Mouse (Mus musculus): ENCODE results near the gene Naaladl1. TPM values are rescaled to one million over a fixed set of nuclear protein-coding genes. Genes with fewer than 3 reads are reported as not detected.

Gene Naaladl1
- polyA plus RNA-seq, 1 experiment from 2014 or later, result 0.46 TPM

- no peak for TF ChIP-seq CTCF (IDR thresholded peaks at IDR 0.05; ENCODE audit: low read depth)
- no peak for TF ChIP-seq EP300 (IDR thresholded peaks at IDR 0.05; ENCODE audit: low read depth)
- Histone ChIP-seq H3K4me1 (ENCODE audit: insufficient read depth) (peaks cover 42% of the 10 kb centered on the region), H3K4me3 (ENCODE audit: low read depth, low read length) (peak overlapping the region; percentile 89), H3K27me3 (ENCODE audit: insufficient read depth, low read length) (no peaks in the 10 kb centered on the region), H3K9me3 (ENCODE audit: low read length) (no peaks in the 10 kb centered on the region), H3K27ac (ENCODE audit: low read depth) (peak overlapping the region; percentile 98), H3K9ac (replicated peaks) (peak overlapping the region; percentile 97), H3K36me3 (replicated peaks; ENCODE audit: insufficient read depth, low read length) (peaks cover 10% of the 10 kb centered on the region; the same call in 1 of the 2 replicates), H3K4me2 (ENCODE audit: low read depth, low read length) (peak overlapping the region; percentile 94)
- peak; percentile 77 for DNase-seq
- WGBS (ENCODE audit: insufficient replicate concordance), result under 1% methylated on average over 44 of the region's 44 CpGs
- peak; percentile 40 for ATAC-seq
Measured at GRCm38 (mm10) chr19:6061641-6062302, 43.8 kb upstream of the Naaladl1 start.

GRCm38 (mm10) chr19:6062418-6062817 lies 43.2 kb upstream of the Naaladl1 start:
- 35% methylated on average over 5 of the region's 5 CpGs for WGBS (ENCODE audit: insufficient replicate concordance)

GRCm38 (mm10) chr19:6063081-6063480 lies 42.5 kb upstream of the Naaladl1 start:
- peaks cover 52% of the 10 kb centered on the region for H3K4me1 ChIP-seq (ENCODE audit: insufficient read depth)
- 87% methylated on average over 6 of the region's 6 CpGs for WGBS (ENCODE audit: insufficient replicate concordance)
- H3K4me2 ChIP-seq (ENCODE audit: low read depth, low read length), result peak overlapping the region; percentile 94
- DNase-seq, result no peak
- H3K36me3 ChIP-seq (replicated peaks; ENCODE audit: insufficient read depth, low read length), result peaks cover 10% of the 10 kb centered on the region; the same call in 1 of the 2 replicates
- TF ChIP-seq EP300 (IDR thresholded peaks at IDR 0.05; ENCODE audit: low read depth) (no peak), CTCF (IDR thresholded peaks at IDR 0.05; ENCODE audit: low read depth) (no peak)
- no peak for ATAC-seq
- peak overlapping the region; percentile 98 for H3K27ac ChIP-seq (ENCODE audit: low read depth)
- no peak overlapping the region for H3K4me3 ChIP-seq (ENCODE audit: low read depth, low read length)
- no peaks in the 10 kb centered on the region for H3K9me3 ChIP-seq (ENCODE audit: low read length)
- peak overlapping the region; percentile 97; the same call in 1 of the 2 replicates for H3K9ac ChIP-seq (replicated peaks)
- no peaks in the 10 kb centered on the region for H3K27me3 ChIP-seq (ENCODE audit: insufficient read depth, low read length)

More at GRCm38 (mm10) chr19:6062418-6062817, 43.2 kb upstream of the Naaladl1 start:
- peaks cover 46% of the 10 kb centered on the region for H3K4me1 ChIP-seq (ENCODE audit: insufficient read depth)
- H3K9me3 ChIP-seq (ENCODE audit: low read length), result no peaks in the 10 kb centered on the region
- peak overlapping the region; percentile 89 for H3K4me3 ChIP-seq (ENCODE audit: low read depth, low read length)
- peak overlapping the region; percentile 97 for H3K9ac ChIP-seq (replicated peaks)
- peak overlapping the region; percentile 98 for H3K27ac ChIP-seq (ENCODE audit: low read depth)
- ATAC-seq (peak; percentile 7; the same call in 1 of the 2 replicates), DNase-seq (no peak)
- H3K27me3 ChIP-seq (ENCODE audit: insufficient read depth, low read length), result no peaks in the 10 kb centered on the region
- H3K4me2 ChIP-seq (ENCODE audit: low read depth, low read length), result peak overlapping the region; percentile 94
- TF ChIP-seq EP300 (IDR thresholded peaks at IDR 0.05; ENCODE audit: low read depth) (no peak), CTCF (IDR thresholded peaks at IDR 0.05; ENCODE audit: low read depth) (no peak)
- H3K36me3 ChIP-seq (replicated peaks; ENCODE audit: insufficient read depth, low read length), result peaks cover 10% of the 10 kb centered on the region; the same call in 1 of the 2 replicates

GRCm38 (mm10) chr19:6066571-6066970 lies 39.0 kb upstream of the Naaladl1 start:
- peak overlapping the region; percentile 68 for H3K9ac ChIP-seq (replicated peaks)
- H3K4me2 ChIP-seq (ENCODE audit: low read depth, low read length), result peak overlapping the region; percentile 96
- peak overlapping the region; percentile 86; the same call in 1 of the 2 replicates for H3K27ac ChIP-seq (ENCODE audit: low read depth)
- ATAC-seq, result no peak
- no peaks in the 10 kb centered on the region for H3K9me3 ChIP-seq (ENCODE audit: low read length)
- H3K4me3 ChIP-seq (ENCODE audit: low read depth, low read length), result peak overlapping the region; percentile 63
- no peak for DNase-seq
- peaks cover 40% of the 10 kb centered on the region for H3K4me1 ChIP-seq (ENCODE audit: insufficient read depth)
- WGBS (ENCODE audit: insufficient replicate concordance), result 29% methylated on average over 4 of the region's 5 CpGs
- no peaks in the 10 kb centered on the region for H3K27me3 ChIP-seq (ENCODE audit: insufficient read depth, low read length)
- H3K36me3 ChIP-seq (replicated peaks; ENCODE audit: insufficient read depth, low read length), result peaks cover 14% of the 10 kb centered on the region
- no peak for TF ChIP-seq EP300 (IDR thresholded peaks at IDR 0.05; ENCODE audit: low read depth)
- no peak for TF ChIP-seq CTCF (IDR thresholded peaks at IDR 0.05; ENCODE audit: low read depth)

GRCm38 (mm10) chr19:6067011-6067723 lies 38.4 kb upstream of the Naaladl1 start:
- peaks cover 14% of the 10 kb centered on the region for H3K36me3 ChIP-seq (replicated peaks; ENCODE audit: insufficient read depth, low read length)
- H3K27ac ChIP-seq (ENCODE audit: low read depth), result peak overlapping the region; percentile 86
- DNase-seq (peak; percentile 92), ATAC-seq (peak; percentile 66)
- peaks cover 38% of the 10 kb centered on the region for H3K4me1 ChIP-seq (ENCODE audit: insufficient read depth)
- 1% methylated on average over 30 of the region's 30 CpGs for WGBS (ENCODE audit: insufficient replicate concordance)
- peak overlapping the region; percentile 68 for H3K9ac ChIP-seq (replicated peaks)
- H3K4me3 ChIP-seq (ENCODE audit: low read depth, low read length), result peak overlapping the region; percentile 63
- no peaks in the 10 kb centered on the region for H3K27me3 ChIP-seq (ENCODE audit: insufficient read depth, low read length)
- H3K4me2 ChIP-seq (ENCODE audit: low read depth, low read length), result peak overlapping the region; percentile 96
- no peak for TF ChIP-seq EP300 (IDR thresholded peaks at IDR 0.05; ENCODE audit: low read depth)
- peak; percentile 96 for TF ChIP-seq CTCF (IDR thresholded peaks at IDR 0.05; ENCODE audit: low read depth)
- no peaks in the 10 kb centered on the region for H3K9me3 ChIP-seq (ENCODE audit: low read length)
